Mouse (Mus musculus) ES-E14 (cell line): Measurements from ENCODE around the gene Il12a. TPM values are rescaled to one million over a fixed set of nuclear protein-coding genes. Genes with fewer than 3 reads are reported as not detected.
A peak's percentile ranks its signal among the peaks of the same experiment; 100 is the strongest.

Experiments
- DNase-seq: peaks from one replicate; pipeline ENCODE4 v3.0.0-alpha.2; 2013; ENCODE audit warnings: low read depth, low spot score
- H3K27ac ChIP-seq: 2 replicates; pipeline ENCODE4 v1.5.1; 2012; ENCODE audit warnings: low read depth, mild to moderate bottlenecking, low read length, moderate library complexity, mixed read lengths; ENCODE audit not compliant: poor library complexity, insufficient read depth, severe bottlenecking
- H3K36me3 ChIP-seq: 2 replicates; pipeline ENCODE4 v1.6.1; 2012; ENCODE audit warnings: mild to moderate bottlenecking, low read length, moderate library complexity, mixed read lengths; ENCODE audit not compliant: control insufficient read depth, poor library complexity, insufficient read depth, severe bottlenecking
- H3K4me1 ChIP-seq, 2 experiments: fragments of 150-350 bp in 1 of 2; sonication (generic) in 1 of 2; 2 replicates each; pipeline ENCODE4 v1.6.1; 2012; ENCODE audit warnings: low read length in 2 of 2, mild to moderate bottlenecking in 1 of 2, mixed read lengths in 1 of 2; ENCODE audit not compliant: control insufficient read depth in 2 of 2, insufficient read depth in 2 of 2, poor library complexity in 1 of 2
- H3K4me3 ChIP-seq, 2 experiments: fragments of 150-350 bp in 1 of 2; sonication (generic) in 1 of 2; 2 replicates each; pipeline ENCODE4 v1.5.1; 2012; ENCODE audit warnings: low read length in 2 of 2, low read depth in 1 of 2, mild to moderate bottlenecking in 1 of 2, mixed read lengths in 1 of 2; ENCODE audit not compliant: insufficient read depth in 1 of 2, poor library complexity in 1 of 2, severe bottlenecking in 1 of 2
- H3K9ac ChIP-seq: 2 replicates; pipeline ENCODE4 v1.6.1; 2012; ENCODE audit warnings: low read depth, mild to moderate bottlenecking, low read length, mixed read lengths; ENCODE audit not compliant: poor library complexity, insufficient read depth, severe bottlenecking
- H3K9me3 ChIP-seq: fragments of 150-350 bp; sonication (generic); 2 replicates; pipeline ENCODE4 v1.6.1; 2012; ENCODE audit warnings: low read depth, mild to moderate bottlenecking, low read length; ENCODE audit not compliant: control insufficient read depth, insufficient read depth
- CHD2 ChIP-seq: IDR thresholded peaks from 2 replicates; pipeline ENCODE4 v1.6.1; 2014; ENCODE audit warnings: mild to moderate bottlenecking, low read depth, low read length, inconsistent platforms
- HCFC1 ChIP-seq: IDR thresholded peaks from 2 replicates; pipeline ENCODE4 v1.6.1; 2012; ENCODE audit warnings: low read length, inconsistent platforms, borderline replicate concordance; ENCODE audit not compliant: insufficient read depth
- MAFK ChIP-seq: IDR thresholded peaks from 2 replicates; pipeline ENCODE4 v1.6.1; 2014; ENCODE audit warnings: mild to moderate bottlenecking, low read depth, low read length, inconsistent platforms; ENCODE audit not compliant: insufficient read depth
- ZC3H11A ChIP-seq: IDR thresholded peaks from 2 replicates; pipeline ENCODE4 v1.6.1; 2012; ENCODE audit warnings: low read depth, mild to moderate bottlenecking, inconsistent platforms, low read length, borderline replicate concordance
- ZNF384 ChIP-seq: IDR thresholded peaks from 2 replicates; pipeline ENCODE4 v1.6.1; 2012; ENCODE audit warnings: low read depth, low read length, inconsistent platforms
- in situ Hi-C, 2 experiments: fragments of 600-800 bp; cut with MboI; formaldehyde crosslinking; loops; one replicate each; pipeline ENCODE4 v1.15.1; 2025; ENCODE audit warnings: low sequenced_read_pairs in 2 of 2, inconsistent platforms in 1 of 2; ENCODE audit not compliant: unreplicated experiment in 2 of 2
- total RNA-seq: library from RNA; depleted of rRNA; stranded (reverse); fragments of 300-350 nt; gene quantifications from 2 replicates; pipeline ENCODE4 v1.2.3, GENCODE M21; 2012

Gene Il12a
- total RNA-seq, 1 experiment: not detected

DNA sequence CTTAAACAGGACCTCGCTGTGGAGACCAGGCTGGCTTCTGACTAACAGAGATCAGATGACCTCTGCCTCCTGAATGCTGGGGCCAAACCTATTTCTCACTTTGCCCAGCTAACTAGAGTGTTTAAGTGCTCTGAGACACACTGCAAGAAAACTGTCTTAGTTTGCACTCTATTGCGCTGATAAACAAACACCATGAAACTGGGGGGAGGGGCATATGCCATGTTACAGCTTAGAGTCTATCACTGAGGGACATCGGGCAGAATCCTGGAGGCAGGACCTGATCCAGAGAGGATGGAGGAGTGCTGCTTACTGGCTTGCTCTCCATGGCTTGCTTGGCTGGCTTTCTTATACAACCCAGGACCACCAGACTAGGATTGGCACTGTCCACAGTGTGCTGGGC is 8.2 kb downstream of the Il12a start:
- H3K9ac ChIP-seq: no peak overlapping the region
- no peaks in the 10 kb centered on the region for H3K36me3 ChIP-seq
- H3K9me3 ChIP-seq: no peaks in the 10 kb centered on the region
- no peak overlapping the region for H3K27ac ChIP-seq
- TF ChIP-seq ZC3H11A (no peak), HCFC1 (no peak), ZNF384 (no peak), CHD2 (no peak), MAFK (no peak)
- H3K4me1 ChIP-seq: 0 out of 4 replicates have a peak, but pooled peaks cover 0 to 2% of the 10 kb centered on the region in 2 experiments
- DNase-seq: no peak
- in situ Hi-C loops: no loop called here
- no peak overlapping the region for H3K4me3 ChIP-seq

DNA sequence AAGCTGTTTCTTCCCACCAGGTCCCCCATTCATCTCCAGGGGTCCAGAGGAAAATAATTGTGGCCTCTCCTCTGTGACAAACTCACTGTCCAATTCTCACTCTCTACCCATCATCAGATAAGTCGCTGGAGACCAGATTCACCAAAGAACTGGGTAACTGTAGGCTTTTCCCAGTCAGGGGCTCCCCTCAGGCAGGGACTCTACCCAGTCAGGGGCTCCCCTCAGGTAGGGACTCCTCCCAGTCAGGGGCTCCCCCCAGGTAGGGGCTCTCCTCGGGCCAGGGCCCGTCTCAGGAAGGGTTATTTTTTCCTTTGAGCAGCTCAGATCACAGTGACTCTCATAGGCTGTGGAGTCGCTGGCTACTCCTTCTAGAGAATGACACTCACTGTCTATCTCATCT is 9.6 kb downstream of the Il12a start:
- Histone ChIP-seq H3K4me3 (no peak overlapping the region), H3K4me1 (no peaks in the 10 kb centered on the region), H3K9me3 (no peaks in the 10 kb centered on the region), H3K36me3 (no peaks in the 10 kb centered on the region), H3K9ac (no peak overlapping the region), H3K27ac (no peak overlapping the region)
- TF ChIP-seq ZNF384 (no peak), ZC3H11A (no peak), MAFK (no peak), CHD2 (no peak), HCFC1 (no peak)
- in situ Hi-C loops: loop anchor here in 1 of 2 experiments (25.0 kb wide), 1 partner anchor 638 kb away; the partner anchor contains the start of gene Schip1
- no peak for DNase-seq

DNA sequence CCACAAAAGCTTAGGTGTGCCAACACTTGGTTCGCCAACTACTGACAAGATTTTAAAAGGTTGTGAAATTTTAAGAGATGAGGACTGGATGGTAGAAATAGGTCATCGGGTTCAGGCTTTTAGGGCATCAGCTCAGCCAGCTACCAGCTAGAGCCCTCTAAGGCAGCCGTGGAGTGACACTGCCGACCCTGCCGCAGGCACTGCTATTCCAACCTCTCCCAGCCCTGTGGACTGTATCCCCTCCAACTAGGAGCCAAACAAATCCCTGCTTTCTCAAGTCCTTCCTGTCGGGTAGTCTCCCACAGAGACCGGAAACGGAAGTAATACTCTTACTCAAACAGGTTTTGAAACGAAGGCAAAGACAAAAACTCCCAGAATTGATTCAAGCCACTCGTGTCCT is 15.9 kb downstream of the Il12a start:
- no peak overlapping the region for H3K4me3 ChIP-seq
- in situ Hi-C loops: loop anchor here in 1 of 2 experiments (25.0 kb wide), 1 partner anchor 644 kb away; the partner anchor contains the start of gene Schip1
- no peak overlapping the region for H3K9ac ChIP-seq
- no peak overlapping the region for H3K27ac ChIP-seq
- H3K4me1 ChIP-seq: no peaks in the 10 kb centered on the region
- no peak for TF ChIP-seq HCFC1
- TF ChIP-seq ZC3H11A: no peak
- TF ChIP-seq ZNF384: no peak
- no peak for TF ChIP-seq CHD2
- TF ChIP-seq MAFK: no peak
- no peaks in the 10 kb centered on the region for H3K9me3 ChIP-seq
- no peaks in the 10 kb centered on the region for H3K36me3 ChIP-seq
- DNase-seq: no peak

DNA sequence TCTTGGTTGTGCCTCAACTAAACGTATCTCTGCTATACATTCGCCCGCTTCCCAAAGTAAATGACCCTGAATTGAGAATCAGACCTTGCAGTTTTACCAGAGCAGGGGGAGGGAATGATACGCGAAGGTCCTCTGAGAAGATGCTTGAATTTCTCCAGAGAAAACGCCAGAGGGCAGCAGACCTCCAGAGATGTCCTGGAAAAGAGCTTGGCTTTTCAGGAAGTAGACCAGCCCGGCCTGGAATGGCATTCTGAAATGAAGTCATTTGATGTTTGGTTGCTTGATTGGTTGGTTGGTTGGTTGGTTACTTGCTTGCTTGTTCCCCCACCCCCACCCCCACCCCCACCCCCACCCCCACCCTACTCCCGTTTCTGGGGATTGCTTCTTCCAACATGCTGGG is 17.8 kb downstream of the Il12a start:
- H3K4me1 ChIP-seq: no peaks in the 10 kb centered on the region
- DNase-seq: peak; percentile 46
- no peaks in the 10 kb centered on the region for H3K36me3 ChIP-seq
- H3K9ac ChIP-seq: no peak overlapping the region
- TF ChIP-seq ZC3H11A (0 out of 2 replicates have a peak, but pooled peaks have one; percentile 46), ZNF384 (no peak)
- in situ Hi-C loops: loop anchor here in 1 of 2 experiments (25.0 kb wide), 1 partner anchor 646 kb away; the partner anchor contains the start of gene Schip1
- H3K4me3 ChIP-seq: no peak overlapping the region
- no peak overlapping the region for H3K27ac ChIP-seq
- no peaks in the 10 kb centered on the region for H3K9me3 ChIP-seq

DNA sequence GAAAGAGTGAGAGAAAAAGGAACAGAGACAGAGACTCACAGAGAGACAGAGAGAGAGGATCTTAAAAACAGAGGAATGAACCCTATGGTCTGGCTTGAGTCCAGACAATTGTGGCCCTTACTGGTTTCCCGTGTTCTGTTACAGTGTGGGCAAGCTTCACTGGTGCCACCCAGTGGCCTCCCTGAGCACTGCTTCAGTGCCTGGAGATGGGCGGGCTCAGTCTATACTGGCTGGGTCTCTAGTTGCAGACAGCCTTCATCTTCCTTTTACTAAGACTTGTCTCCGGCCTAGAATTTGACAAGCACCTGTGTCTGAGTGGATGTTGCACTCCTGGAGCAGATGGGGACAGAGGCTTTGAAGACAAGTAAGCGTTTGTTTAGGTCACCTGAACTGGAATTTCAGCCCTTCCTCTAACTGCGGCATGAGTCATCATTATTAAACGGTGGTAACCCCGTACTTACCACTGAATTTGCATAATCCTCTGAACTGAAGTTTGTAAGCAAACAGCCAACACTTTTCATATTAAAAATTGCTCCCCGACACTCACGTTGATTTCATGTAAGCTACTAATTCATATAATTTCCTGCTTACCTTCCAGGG is 18.9 kb downstream of the Il12a start:
- H3K9me3 ChIP-seq: no peaks in the 10 kb centered on the region
- H3K4me3 ChIP-seq: no peak overlapping the region

More for the DNA sequence above, 18.9 kb downstream of the Il12a start:
- TF ChIP-seq ZNF384: no peak
- TF ChIP-seq ZC3H11A: peak; percentile 70; the same call in 1 of the 2 replicates
- in situ Hi-C loops: loop anchor here in 1 of 2 experiments (25.0 kb wide), 1 partner anchor 647 kb away; the partner anchor contains the start of gene Schip1
- H3K27ac ChIP-seq: no peak overlapping the region
- H3K4me1 ChIP-seq: no peaks in the 10 kb centered on the region
- peak; percentile 50 for DNase-seq
- no peak overlapping the region for H3K9ac ChIP-seq
- H3K36me3 ChIP-seq: no peaks in the 10 kb centered on the region
